Mouse (Mus musculus): ENCODE measurements around the gene Cd81.

Gene Cd81

DNA sequence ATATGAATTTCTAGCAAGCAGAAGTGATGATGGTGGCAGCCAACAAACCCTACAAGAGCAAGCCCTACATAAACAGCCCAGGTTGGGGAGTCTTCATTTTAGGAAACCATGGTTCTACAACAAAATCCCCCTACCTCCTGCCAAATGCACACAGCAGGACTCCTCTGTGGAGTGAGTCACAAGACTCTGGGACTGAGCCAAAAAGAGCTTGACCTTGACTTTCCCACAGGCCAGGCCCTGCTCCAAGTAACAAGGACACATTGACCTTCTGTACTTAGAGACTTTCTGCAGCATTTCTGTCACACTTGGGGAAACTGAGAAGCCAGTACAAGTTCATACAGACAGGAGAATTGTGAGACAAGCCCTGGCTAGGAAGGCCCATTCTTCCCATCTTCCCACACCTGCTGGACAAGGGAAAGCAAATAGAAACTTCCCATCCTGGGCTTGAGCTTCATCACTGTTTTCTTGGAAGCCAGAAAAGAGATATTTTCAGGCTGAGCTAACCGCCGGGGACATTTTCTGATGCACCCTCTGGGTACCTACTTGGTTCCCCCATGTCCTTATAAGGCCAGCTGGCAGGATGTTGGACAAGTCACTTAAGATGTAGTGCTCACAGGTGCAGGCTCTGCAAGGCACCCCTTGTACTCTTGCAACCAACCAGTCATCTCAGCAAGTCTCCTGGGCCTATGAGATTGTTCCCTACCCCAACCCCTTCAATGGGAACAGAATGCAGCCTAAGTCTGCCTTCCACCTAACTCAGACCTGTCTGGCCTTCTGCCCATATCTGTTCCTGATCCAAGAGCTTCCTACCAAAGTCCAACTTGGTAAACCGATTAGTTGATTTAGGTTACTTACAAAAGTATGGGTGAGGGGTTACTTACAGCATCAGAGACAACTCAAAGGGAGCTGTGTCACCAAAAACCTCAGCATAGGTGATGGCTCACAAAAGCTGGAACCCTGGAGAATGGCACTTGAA, 2.4 kb upstream of the Cd81 start:
- DNase-seq: peak; percentile 52

DNA sequence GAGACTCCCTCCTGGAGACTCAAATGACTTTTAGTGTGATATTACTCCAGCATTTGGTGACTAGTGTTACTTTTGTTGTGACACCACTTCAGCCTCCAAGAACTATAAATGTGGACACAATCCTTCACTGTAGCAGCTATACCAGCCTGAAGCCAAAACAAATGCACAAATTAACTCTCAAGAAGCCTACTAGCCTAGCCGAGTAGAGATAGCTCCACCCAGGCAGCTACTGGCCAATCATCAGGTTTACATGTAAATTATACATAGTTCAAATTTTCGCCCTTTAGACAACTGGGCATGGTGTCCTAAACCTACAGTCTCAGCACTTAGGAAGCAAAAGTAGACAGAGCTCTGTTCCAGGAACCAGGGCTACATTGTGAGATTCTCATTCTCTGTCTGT, 1.2 kb upstream of the Cd81 start:
- no peak for DNase-seq

DNA sequence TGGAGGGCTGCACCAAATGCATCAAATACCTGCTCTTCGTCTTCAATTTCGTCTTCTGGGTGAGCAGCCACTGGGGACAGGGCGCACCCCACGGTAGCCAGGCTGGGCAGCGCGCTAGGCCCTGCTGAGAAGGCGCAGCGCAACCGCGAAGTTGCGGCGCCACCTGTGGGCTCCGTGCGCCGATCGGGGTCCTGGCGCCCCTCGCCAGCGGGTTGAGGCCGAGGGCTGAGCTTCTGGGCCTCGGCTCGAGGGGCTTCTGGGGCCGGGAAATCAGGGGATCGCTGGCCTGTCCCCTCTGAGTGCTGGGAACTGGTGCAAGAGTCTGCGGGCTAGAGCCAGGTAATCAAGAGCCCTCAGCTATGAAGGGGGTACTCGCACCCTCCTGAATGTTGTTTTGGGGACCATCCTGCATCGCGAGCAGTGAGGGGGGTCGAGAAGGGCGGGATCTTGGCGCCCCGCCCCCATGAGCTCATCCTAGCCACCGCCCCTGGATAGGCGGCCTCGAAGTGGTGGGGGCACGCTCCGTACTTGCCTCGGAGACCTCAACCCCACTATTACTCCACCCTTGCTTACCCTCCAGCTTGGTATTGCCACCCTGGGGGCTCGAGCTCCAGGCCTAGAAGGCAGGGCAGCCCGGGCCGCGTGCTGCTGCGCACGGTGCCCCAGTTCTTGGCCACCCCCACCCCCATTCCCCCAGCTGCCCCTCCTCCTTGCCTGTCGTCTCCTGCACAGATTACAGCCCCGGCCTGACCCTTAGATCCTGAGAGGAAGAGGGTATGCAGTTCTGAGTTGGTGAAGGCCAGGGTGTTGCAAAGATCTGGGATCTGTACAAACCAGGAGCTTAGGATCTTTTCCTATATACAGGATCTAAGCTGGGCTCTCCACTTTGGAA, 715 bp downstream of the Cd81 start:
- DNase-seq: peak; percentile 86

- peak; percentile 41 for DNase-seq
Measured at GRCm38 (mm10) chr7:143053961-143054611, 1.5 kb downstream of the Cd81 start.

GRCm38 (mm10) chr7:143054612-143054965, 2.0 kb downstream of the Cd81 start:
- no peak for DNase-seq

- no peak for DNase-seq
Measured at GRCm38 (mm10) chr7:143055001-143055400, 2.5 kb downstream of the Cd81 start.

DNA sequence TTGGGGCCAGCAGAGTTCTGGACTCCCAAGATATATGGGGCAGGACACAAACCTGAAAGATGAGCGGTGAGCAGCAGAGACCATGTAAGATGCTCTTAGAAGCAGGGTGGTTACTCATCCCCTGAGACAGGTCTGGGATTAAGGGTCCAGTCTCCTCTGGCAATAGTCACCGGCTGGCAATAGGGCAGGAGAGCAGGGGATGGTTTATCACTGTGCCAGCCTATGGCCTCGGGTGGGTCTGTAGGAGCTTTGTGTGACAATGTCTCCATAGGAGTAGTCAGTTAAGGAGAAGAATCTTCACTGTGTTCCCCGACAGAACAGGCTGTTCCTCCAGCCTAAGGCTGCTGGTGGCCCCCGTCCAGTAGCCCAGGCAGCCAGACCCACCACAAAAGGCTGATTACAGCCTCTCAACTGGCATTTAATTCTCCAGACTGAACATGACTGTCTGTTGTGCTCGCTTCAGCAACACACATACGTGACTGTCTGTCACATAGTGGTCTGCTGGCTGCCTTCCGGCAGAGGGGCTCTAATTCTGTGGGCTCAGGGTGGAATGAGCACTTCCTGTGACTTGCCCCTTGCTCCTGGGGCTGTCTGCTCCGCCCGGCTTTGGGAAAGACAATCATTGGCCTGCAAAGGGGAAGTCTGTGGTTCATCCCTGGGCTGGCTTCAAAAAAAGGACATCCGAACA, 3.1 kb downstream of the Cd81 start:
- peak; percentile 37 for DNase-seq

DNA sequence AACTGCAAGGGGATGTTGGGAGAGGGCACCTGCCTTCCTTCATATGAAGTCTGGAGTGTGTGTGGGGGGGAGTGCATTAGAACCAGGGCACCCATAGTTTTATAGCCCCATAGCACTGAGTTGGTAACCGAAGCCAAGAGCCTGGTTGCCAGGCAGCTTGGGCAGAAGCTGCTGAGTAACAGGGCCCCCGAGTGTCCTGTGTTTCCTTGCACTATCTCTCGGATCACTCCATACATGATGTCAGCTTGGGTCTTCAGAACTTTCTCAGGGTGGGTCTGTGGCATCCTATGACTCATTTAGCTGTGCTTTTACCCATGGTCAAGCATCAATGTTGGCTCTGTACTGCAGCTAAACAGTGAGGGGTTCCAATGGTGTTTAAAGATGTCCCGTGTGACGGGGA, 4.5 kb downstream of the Cd81 start:
- no peak for DNase-seq

DNA sequence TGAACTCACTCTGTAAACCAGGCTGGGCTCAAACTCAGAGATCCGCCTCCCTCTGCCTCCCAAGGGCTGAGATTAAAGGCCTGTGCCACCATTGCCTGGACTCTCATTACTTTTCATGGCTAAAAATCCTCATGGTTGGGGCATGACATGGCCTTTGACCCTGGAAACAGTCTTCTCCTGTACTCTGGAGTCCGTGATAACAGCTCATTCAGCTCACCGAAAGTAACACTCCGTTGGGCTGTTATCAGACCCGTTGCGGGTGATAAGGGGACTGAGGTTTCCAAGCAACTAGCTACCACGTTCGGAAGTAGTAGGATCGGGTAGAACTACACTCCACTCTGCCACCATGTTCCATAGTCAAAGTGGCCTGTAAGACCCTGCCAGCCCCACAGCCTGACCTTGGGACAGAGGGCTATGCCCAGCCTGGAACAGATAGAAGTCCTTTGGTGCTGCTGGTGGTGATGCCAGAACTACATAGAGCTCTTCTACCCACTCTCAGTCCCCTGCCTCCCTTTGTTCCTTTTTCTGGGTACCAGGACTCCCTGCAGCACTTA, 5.2 kb downstream of the Cd81 start:
- no peak for DNase-seq

- peak; percentile 60 for DNase-seq
Measured at GRCm38 (mm10) chr7:143058221-143058697, 5.7 kb downstream of the Cd81 start.

DNA sequence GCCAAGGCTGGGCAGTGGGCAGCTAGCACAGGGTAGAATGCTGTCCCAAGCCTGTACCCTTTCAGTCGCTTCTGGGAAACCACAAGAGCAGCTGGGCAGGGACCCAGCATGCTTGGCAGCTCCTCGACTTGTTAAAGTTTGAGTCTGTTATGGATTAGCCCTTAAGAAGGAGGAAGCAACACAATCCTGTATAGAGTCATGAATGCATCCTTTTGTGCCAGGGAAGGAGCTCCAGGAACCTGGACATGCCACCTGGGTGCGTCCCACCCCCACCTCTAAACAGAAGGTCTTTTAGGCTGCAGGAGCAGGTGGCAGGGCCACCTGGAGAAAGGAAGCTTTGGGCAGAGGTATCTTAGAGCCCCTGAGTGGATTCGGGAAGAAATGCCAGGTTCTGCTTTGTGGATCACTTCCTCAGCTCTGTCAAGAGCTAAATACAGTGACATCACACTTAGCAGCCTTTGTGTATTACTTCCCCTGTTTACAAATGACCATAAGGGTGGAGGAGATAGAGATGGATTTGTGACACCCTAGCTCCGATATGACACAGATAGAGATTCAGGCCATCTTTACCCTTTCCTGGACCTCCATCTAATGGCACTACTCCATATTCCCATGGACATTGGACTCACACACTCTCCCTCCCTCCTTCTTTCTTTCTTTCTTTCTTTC, 6.8 kb downstream of the Cd81 start:
- DNase-seq: peak; percentile 34

GRCm38 (mm10) chr7:143062704-143063103, 10.2 kb downstream of the Cd81 start:
- no peak for DNase-seq

DNA sequence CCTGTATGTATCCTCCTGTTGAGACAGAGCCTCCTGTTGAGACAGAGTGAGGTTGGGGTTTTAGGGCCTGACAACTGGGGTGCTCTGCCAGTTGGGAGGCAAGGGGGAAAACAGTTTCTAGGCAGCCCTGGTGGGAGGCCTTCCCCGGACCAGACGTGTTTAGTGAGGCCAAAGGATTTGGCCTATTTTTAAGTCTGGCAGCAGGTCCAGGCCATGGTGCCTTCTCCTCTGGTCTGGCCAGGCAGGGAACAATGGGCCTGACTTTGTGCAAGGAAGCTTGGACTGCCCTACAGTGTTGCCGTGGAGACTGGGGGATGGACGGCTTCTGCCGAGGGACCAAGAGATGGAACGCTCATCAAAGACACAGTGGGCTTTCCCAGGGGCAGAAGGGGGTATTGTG, 11.7 kb downstream of the Cd81 start:
- no peak for DNase-seq

DNA sequence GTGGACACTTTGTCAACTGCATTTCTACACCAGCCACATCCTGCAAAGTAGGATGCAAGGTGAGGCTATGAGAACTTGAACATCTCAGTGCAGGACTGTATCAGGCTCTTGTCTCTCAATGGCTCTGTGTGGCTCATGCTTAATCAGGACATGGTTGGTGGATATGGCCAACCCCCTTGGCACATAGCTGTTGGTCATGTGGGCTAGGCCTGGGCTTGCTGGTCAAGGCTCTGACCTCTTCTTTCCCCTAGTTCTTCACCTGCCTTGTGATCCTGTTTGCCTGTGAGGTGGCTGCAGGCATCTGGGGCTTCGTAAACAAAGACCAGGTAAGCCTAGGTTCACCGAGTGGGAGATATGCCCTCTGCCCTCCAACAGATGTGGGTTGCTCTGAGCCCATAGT, 13.2 kb downstream of the Cd81 start:
- DNase-seq: no peak

- no peak for DNase-seq
Measured at GRCm38 (mm10) chr7:143067469-143067868, 14.9 kb downstream of the Cd81 start.

DNA sequence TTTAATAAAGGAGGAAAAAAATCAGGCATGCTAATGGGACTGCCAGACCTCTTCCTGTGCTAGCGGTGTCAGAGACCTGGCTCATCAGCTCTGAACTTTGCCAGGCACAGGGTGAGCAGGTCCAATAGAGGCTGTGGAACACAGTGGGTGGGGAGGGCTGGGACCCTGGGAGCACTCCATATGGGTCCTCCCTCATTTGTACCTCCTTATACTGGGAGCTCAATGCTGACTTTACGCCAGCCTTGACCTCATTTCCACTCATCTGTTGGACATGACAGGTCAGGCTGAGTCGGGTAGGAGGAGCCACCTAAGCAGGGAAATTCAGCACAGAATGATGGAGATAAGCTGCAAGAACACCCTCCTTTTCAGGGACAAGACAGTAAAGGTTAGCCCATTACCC, 15.4 kb downstream of the Cd81 start:
- no peak for DNase-seq

DNA sequence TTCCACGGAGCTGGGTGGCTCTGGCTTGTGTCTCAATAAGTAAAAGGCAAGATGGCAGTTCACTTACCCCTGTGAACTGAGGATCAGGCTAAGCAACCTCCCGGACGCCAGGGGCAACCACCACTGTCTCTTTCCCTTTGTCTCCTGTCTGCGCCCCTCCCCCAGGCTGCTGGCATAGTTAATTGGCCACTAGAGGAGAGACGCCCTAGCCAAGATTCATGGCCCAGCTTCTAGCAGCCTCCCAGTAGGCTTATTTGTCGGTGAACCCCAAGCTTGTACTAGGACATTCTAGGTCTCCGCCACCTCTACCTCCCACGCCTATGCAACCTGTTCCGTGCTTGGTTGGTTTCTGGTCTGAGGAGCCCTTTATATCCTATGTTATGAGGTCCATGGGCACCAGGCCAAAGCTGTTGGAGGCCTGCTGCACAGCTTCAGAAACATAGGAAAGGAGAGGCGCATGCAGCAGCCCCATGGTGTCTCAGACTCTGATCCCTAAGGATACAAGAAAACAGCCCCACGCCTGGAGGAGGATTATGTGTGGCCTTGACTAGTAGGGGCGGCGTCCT, 15.9 kb downstream of the Cd81 start:
- no peak for DNase-seq

GRCm38 (mm10) chr7:143068882-143069591, 16.5 kb downstream of the Cd81 start, which contains the start of gene Tssc4:
Gene Tssc4, plus strand, starts transcription at chr7:143069249.
- peak; percentile 99 for DNase-seq

- no peak for DNase-seq
Measured at GRCm38 (mm10) chr7:143069751-143070400, 17.3 kb downstream of the Cd81 start.

DNA sequence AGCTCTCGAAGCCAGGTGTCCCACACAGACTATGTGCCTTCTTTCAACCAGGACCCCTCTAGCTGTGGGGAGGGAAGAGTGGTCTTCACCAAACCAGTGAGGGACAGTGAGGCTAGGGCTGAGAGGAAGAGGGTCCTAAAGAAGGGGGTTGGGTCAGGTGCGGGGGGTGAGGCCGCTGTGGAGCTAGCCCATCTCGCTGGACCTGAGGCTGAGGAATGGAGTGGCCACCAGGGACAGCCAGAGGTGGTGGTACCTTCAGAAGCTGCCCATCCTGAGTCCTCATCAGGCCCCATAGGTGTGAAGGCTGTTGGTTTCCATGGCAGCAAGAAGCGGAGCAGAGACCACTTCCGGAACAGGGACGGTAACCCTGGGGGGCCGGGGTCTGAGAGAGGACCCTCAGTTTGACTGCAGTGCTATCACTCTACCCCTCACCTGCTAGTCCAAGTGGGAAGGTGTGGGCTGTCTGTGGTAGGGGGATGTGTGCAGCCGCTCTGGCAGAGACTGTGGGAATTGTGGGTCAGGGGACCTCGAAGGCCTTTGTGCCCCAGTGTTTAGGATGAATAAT, 18.0 kb downstream of the Cd81 start:
- no peak for DNase-seq
